ENCODE assay signal across 8 mouse cellular contexts in the genomic region with DNA sequence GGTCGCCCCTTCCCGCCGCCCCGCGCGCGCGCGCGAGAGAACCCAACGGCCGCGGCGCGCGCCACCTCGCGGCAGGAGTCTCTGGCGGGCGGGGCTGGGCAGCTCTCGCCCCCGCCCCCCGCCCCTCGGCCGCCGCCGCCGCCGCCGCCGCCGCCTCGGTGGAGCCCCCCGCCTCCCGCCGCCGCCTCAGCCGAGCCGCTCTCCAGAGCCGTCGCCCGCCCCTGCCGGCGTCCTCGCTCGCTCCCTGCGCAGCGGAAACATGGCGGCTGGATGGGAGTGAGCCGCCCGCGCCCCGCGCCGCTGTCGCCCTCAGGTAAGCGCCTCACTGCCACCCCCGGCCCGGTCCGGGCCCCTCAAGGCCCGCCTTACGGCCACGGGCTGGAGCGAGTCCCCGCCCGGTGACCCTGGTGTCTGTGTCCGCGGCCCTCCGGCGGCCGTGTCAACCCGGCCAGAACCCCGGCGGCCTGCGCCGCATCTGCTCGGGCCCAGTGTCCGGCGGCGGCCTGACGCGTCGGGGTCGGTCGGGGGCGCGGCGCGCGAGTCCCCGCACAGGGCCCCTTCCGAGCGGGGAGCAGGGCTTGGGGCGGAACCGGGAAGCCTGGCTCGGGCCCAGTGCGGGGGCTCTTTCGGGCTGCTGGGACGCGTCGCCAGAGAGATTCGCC. TPM values are rescaled to one million over a fixed set of nuclear protein-coding genes. Genes with fewer than 3 reads are reported as not detected.
DNase-seq lines count a peak whose midpoint lies in the region; ATAC-seq lines count a peak whose summit lies in the region.

TSS of gene Scmh1 (plus strand) at position 138 of the 662 bp plus-strand sequence.

- H3K9ac ChIP-seq in forebrain, embryonic 11.5 days (ENCODE audit: low read length): peak within 1 kb of the TSS; percentile 98
- H3K9ac ChIP-seq in heart, embryonic 14.5 days (ENCODE audit: low read length): peak within 1 kb of the TSS; percentile 98
- peak within 1 kb of the TSS; percentile 94 for H3K9ac ChIP-seq in liver, embryonic 13.5 days
- peak within 1 kb of the TSS; percentile 98 for H3K9ac ChIP-seq in stomach, embryonic 15.5 days

- H3K4me1 ChIP-seq in forebrain, embryonic 11.5 days (replicated peaks; ENCODE audit: control insufficient read depth, insufficient read depth, low read length): no peaks in the 10 kb centered on the region
- H3K4me1 ChIP-seq in heart, embryonic 14.5 days (ENCODE audit: control insufficient read depth in 2 of 2, insufficient read depth in 2 of 2, low read length in 2 of 2): peaks cover 8 to 26% of the 10 kb centered on the region in 2 experiments
- peaks cover 61% of the 10 kb centered on the region for H3K4me1 ChIP-seq in liver, embryonic 13.5 days (replicated peaks)
- H3K4me1 ChIP-seq in stomach, embryonic 15.5 days: peaks cover 9% of the 10 kb centered on the region; the same call in 1 of the 2 replicates

- DNase-seq in CD8-positive naive resting alpha-beta T cell, adult 2 months (ENCODE audit: low read depth in 2 of 2, low spot score in 2 of 2): peak; percentile 42 to 43
- DNase-seq in c-Kit-negative CD71-positive TER-119-positive erythroid progenitor cells, embryonic 14.5 days (ENCODE audit: low read depth, low spot score): peak; percentile 36
- DNase-seq in forebrain, embryonic 11.5 days (ENCODE audit: low spot score): peak; percentile 90
- peak; percentile 88 for DNase-seq in kidney, postnatal 10 days
- DNase-seq in liver, embryonic 13.5 days: peak; percentile 43
- peak; percentile 17 to 48 for DNase-seq in natural killer cell, adult 2 months (ENCODE audit: low spot score in 2 of 2)

- no peaks in the 10 kb centered on the region for H3K9me3 ChIP-seq in forebrain, embryonic 11.5 days (ENCODE audit: control insufficient read depth, low read length)
- no peaks in the 10 kb centered on the region for H3K9me3 ChIP-seq in heart, embryonic 14.5 days (ENCODE audit: control insufficient read depth, low read length)
- H3K9me3 ChIP-seq in liver, embryonic 13.5 days (replicated peaks): no peaks in the 10 kb centered on the region
- no peaks in the 10 kb centered on the region for H3K9me3 ChIP-seq in stomach, embryonic 15.5 days

- ATAC-seq in forebrain, embryonic 11.5 days (replicated peaks; ENCODE audit: low FRiP score): peak; percentile 92
- ATAC-seq in heart, embryonic 14.5 days (ENCODE audit: insufficient number of reproducible peaks, insufficient read depth, low FRiP score, low read depth): peak; percentile 85
- ATAC-seq in liver, embryonic 13.5 days (ENCODE audit: low read depth): peak; percentile 72
- peak; percentile 83 for ATAC-seq in stomach, embryonic 15.5 days (ENCODE audit: insufficient read depth, low FRiP score, low read depth)

- under 1% methylated on average over 94 of the region's 102 CpGs for WGBS in forebrain, embryonic 11.5 days
- WGBS in heart, embryonic 14.5 days: under 1% methylated on average over 59 of the region's 102 CpGs
- WGBS in liver, embryonic 13.5 days (ENCODE audit: insufficient replicate concordance): under 1% methylated on average over 65 of the region's 102 CpGs
- under 1% methylated on average over 77 of the region's 102 CpGs for WGBS in stomach, embryonic 15.5 days

- H3K27me3 ChIP-seq in forebrain, embryonic 11.5 days (ENCODE audit: control insufficient read depth, insufficient read depth, low read length): no peaks in the 10 kb centered on the region
- no peaks in the 10 kb centered on the region for H3K27me3 ChIP-seq in heart, embryonic 14.5 days (ENCODE audit: control insufficient read depth, insufficient read depth, low read length)
- H3K27me3 ChIP-seq in liver, embryonic 13.5 days: no peaks in the 10 kb centered on the region
- H3K27me3 ChIP-seq in stomach, embryonic 15.5 days (replicated peaks): no peaks in the 10 kb centered on the region

- H3K36me3 ChIP-seq in forebrain, embryonic 11.5 days (ENCODE audit: control insufficient read depth, insufficient read depth, low read length): no peaks in the 10 kb centered on the region
- H3K36me3 ChIP-seq in heart, embryonic 14.5 days (ENCODE audit: control insufficient read depth, insufficient read depth, low read length): no peaks in the 10 kb centered on the region
- no peaks in the 10 kb centered on the region for H3K36me3 ChIP-seq in liver, embryonic 13.5 days
- no peaks in the 10 kb centered on the region for H3K36me3 ChIP-seq in stomach, embryonic 15.5 days

- peak within 1 kb of the TSS; percentile 97 for H3K4me3 ChIP-seq in forebrain, embryonic 11.5 days (ENCODE audit: low read depth, low read length)
- H3K4me3 ChIP-seq in heart, embryonic 14.5 days (ENCODE audit: control insufficient read depth in 1 of 2, insufficient read depth in 1 of 2, low read depth in 1 of 2, low read length in 2 of 2): peak within 1 kb of the TSS; percentile 90 to 98
- H3K4me3 ChIP-seq in liver, embryonic 13.5 days (replicated peaks): peak within 1 kb of the TSS; percentile 92
- H3K4me3 ChIP-seq in stomach, embryonic 15.5 days (replicated peaks): peak within 1 kb of the TSS; percentile 96

- peak within 1 kb of the TSS; percentile 62; the same call in 1 of the 2 replicates for H3K27ac ChIP-seq in forebrain, embryonic 11.5 days (ENCODE audit: low read depth, low read length)
- H3K27ac ChIP-seq in heart, embryonic 14.5 days (replicated peaks in 1 of 2; ENCODE audit: control insufficient read depth in 1 of 2, insufficient read depth in 1 of 2, low read depth in 2 of 2, low read length in 2 of 2): peak within 1 kb of the TSS; percentile 88 to 96
- peak within 1 kb of the TSS; percentile 85 for H3K27ac ChIP-seq in liver, embryonic 13.5 days
- peak within 1 kb of the TSS; percentile 96 for H3K27ac ChIP-seq in stomach, embryonic 15.5 days

- H3K4me2 ChIP-seq in forebrain, embryonic 11.5 days (ENCODE audit: low read depth, low read length, severe bottlenecking): peak within 1 kb of the TSS; percentile 62
- H3K4me2 ChIP-seq in heart, embryonic 14.5 days (ENCODE audit: low read length): peak within 1 kb of the TSS; percentile 72
- peak within 1 kb of the TSS; percentile 77 for H3K4me2 ChIP-seq in liver, embryonic 13.5 days
- peak within 1 kb of the TSS; percentile 60 for H3K4me2 ChIP-seq in stomach, embryonic 15.5 days

RNA-seq across cellular contexts. Expression of gene Scmh1, which starts in this region (rescaled TPM):
- polyA plus RNA-seq in forebrain, embryonic 11.5 days (2014; fragmentation: Nextera tagmentation; extraction: Ambion mirVana): 46.1 and 46.4 TPM in 2 replicates
- 81.6 and 85.3 TPM in 2 replicates for polyA plus RNA-seq in heart, embryonic 14.5 days (2014; fragmentation: Nextera tagmentation; extraction: Ambion mirVana)
- polyA plus RNA-seq in liver, embryonic 13.5 days (2015; fragmentation: Nextera tagmentation; extraction: Ambion mirVana): 12.8 and 13.3 TPM in 2 replicates
- polyA plus RNA-seq in stomach, embryonic 15.5 days (2015; fragmentation: Nextera tagmentation; extraction: Ambion mirVana): 35.6 and 39.5 TPM in 2 replicates

Comparison
In these comparisons a context has a peak if more than half of its experiments do, and no peak if none do; other contexts are left out.
1. Peak in every context shown above with its lines: DNase-seq, ATAC-seq, H3K4me3 ChIP-seq and H3K27ac ChIP-seq.
2. DNase-seq: peak in every context shown above with its lines; median percentile 90 in forebrain, embryonic 11.5 days; 88 in kidney, postnatal 10 days; 43 in liver, embryonic 13.5 days; 42 in CD8-positive naive resting alpha-beta T cell, adult 2 months; 36 in c-Kit-negative CD71-positive TER-119-positive erythroid progenitor cells, embryonic 14.5 days; 32 in natural killer cell, adult 2 months.